Mouse (Mus musculus): Measurements from ENCODE around the gene Selenov. TPM values are rescaled to one million over a fixed set of nuclear protein-coding genes. Genes with fewer than 3 reads are reported as not detected.

Selenov gene
- polyA plus RNA-seq, 1 experiment from 2014 or later = not detected

DNA sequence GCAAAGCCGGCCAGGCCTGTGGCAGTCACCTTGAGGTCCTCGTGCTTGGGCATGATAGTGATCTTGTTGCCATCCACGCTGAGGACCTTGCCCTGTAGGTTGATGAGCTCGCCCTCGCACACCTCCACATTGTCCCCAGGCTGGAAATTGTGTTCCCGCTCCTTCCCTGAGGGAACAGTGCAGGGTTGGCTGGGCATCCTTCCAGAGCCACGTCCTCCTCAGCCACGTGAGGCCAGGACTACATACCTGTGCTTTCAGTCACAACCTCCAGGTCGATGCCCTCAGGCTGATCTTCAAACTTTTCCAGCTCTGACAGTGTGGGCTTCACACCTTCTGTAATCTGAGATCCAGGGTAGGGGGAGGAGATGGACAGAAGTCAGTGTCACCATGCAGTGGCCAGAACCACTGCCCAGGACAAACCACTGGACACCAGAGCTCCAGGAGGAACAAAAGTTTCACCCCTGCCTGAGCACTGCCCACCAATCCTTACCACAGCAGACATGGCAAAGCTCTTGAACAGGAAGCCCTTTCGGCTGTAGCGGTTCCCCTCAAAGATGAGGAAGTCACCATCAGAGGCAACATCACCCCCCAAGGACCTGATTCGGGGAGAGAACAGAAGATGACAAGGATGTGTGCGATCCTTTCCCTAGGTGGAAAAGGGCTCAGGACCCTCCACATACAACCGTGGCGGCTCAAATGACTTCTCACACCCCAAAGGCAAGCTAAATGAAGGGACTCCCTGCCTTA lies 31.2 kb upstream of the Selenov start:
- Histone ChIP-seq H3K4me1 (replicated peaks; ENCODE audit: control insufficient read depth, insufficient read depth, low read length) (no peaks in the 10 kb centered on the region), H3K36me3 (ENCODE audit: control insufficient read depth, insufficient read depth, low read length) (peaks cover 76% of the 10 kb centered on the region), H3K9ac (ENCODE audit: low read depth, low read length) (no peak overlapping the region), H3K27ac (ENCODE audit: low read depth, low read length) (no peak overlapping the region), H3K9me3 (ENCODE audit: control insufficient read depth, low read length) (no peaks in the 10 kb centered on the region), H3K27me3 (replicated peaks; ENCODE audit: control insufficient read depth, insufficient read depth, low read length) (no peaks in the 10 kb centered on the region), H3K4me3 (ENCODE audit: low read depth, low read length) (no peak overlapping the region), H3K4me2 (no peak overlapping the region)
- DNase-seq (ENCODE audit: low spot score) (no peak), ATAC-seq (replicated peaks; ENCODE audit: low FRiP score) (no peak)
- 86% methylated on average over 15 of the region's 15 CpGs for WGBS

DNA sequence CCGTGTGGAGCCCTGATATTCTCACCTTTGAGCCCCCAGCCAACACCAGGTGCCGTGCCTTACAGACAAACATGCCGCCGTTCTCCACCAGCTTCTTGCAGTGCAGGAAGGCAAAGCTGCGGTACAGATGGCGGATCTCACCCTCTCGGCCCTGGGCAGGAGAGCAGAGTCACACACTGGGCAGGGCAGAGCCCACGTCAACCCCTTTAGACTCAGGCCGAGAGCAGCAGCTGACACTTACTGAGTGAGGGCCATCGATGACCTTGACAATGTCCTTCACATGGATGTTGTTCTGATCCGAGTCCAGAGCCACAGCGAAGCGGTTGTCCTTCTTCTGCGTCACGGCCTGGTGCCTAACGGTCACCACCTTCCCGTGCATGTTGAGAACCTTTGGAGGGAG lies 27.7 kb upstream of the Selenov start:
- no peak for DNase-seq (ENCODE audit: low spot score)
- no peak overlapping the region for H3K4me3 ChIP-seq (ENCODE audit: low read depth, low read length)
- WGBS = 92% methylated on average over 17 of the region's 17 CpGs

DNA sequence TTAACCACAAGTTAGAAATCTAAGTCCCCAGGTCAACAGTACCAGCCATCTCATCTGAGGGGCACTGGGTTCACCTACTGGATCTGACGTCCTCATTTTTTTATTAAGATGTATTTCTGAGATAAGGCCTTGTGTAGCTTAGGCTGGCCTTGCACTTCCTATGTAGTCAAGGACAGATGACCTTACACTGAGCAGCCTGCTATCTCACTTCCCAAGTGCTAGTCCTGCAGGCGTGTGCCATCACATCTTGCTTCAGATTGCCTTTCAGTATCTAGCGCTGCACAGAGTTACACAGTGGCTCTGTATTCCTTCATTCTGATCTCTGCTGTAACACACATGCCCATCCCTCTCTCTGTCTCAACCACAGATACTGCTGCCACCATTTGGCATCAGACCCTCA lies 27.1 kb upstream of the Selenov start:
- Histone ChIP-seq H3K4me1 (replicated peaks; ENCODE audit: control insufficient read depth, insufficient read depth, low read length) (no peaks in the 10 kb centered on the region), H3K4me2 (no peak overlapping the region), H3K9me3 (ENCODE audit: control insufficient read depth, low read length) (no peaks in the 10 kb centered on the region), H3K27ac (ENCODE audit: low read depth, low read length) (no peak overlapping the region), H3K27me3 (replicated peaks; ENCODE audit: control insufficient read depth, insufficient read depth, low read length) (no peaks in the 10 kb centered on the region), H3K36me3 (ENCODE audit: control insufficient read depth, insufficient read depth, low read length) (peaks cover 74% of the 10 kb centered on the region), H3K9ac (ENCODE audit: low read depth, low read length) (no peak overlapping the region), H3K4me3 (ENCODE audit: low read depth, low read length) (no peak overlapping the region)
- no peak for DNase-seq (ENCODE audit: low spot score)
- no peak for ATAC-seq (replicated peaks; ENCODE audit: low FRiP score)
- WGBS = 82% methylated on average over 3 of the region's 3 CpGs

More for the DNA sequence above, 27.7 kb upstream of the Selenov start:
- H3K27ac ChIP-seq (ENCODE audit: low read depth, low read length) = no peak overlapping the region
- no peak for ATAC-seq (replicated peaks; ENCODE audit: low FRiP score)
- no peaks in the 10 kb centered on the region for H3K27me3 ChIP-seq (replicated peaks; ENCODE audit: control insufficient read depth, insufficient read depth, low read length)
- no peaks in the 10 kb centered on the region for H3K9me3 ChIP-seq (ENCODE audit: control insufficient read depth, low read length)
- no peaks in the 10 kb centered on the region for H3K4me1 ChIP-seq (replicated peaks; ENCODE audit: control insufficient read depth, insufficient read depth, low read length)
- H3K4me2 ChIP-seq = no peak overlapping the region
- H3K9ac ChIP-seq (ENCODE audit: low read depth, low read length) = no peak overlapping the region
- peaks cover 80% of the 10 kb centered on the region for H3K36me3 ChIP-seq (ENCODE audit: control insufficient read depth, insufficient read depth, low read length)

DNA sequence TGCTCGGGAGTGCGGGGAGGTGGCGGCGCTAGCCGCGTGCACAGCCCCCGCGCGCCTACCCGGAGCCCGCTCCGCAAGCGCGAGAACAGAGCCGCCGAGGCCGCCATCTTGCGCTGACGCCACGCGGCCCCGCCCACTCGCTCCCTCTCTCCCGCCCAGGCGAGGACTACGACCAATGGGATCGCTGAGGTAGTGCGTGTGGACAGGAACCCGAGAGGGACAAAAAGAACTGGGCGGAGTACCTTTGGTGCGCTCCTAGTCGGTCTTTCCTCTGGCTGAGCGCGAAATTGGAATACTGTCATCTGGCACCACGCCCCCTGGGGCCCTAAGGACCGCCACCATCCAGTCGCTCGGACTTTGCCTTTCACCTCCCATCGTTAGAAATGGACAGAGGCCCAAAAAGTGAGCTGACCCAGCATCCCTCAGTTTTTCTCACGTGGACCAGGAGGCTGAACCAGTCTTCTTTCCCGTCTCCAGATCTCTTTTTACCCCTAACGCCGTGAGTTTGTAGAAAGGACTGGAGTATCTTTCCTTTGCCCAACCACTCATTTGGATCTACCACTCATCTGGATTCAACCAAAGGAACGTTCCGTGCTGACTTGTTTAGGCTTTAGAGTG lies 21.0 kb upstream of the Selenov start, which contains the start of gene Timm50:
Gene Timm50, minus strand, starts transcription at position 147 of the 618 bp plus-strand sequence.
- under 1% methylated on average over 42 of the region's 45 CpGs for WGBS
- H3K4me3 ChIP-seq (ENCODE audit: low read depth, low read length) = peak within 1 kb of the TSS; percentile 99
- peak; percentile 92 for DNase-seq (ENCODE audit: low spot score)
- ATAC-seq (replicated peaks; ENCODE audit: low FRiP score) = peak; percentile 97
- H3K4me1 ChIP-seq (replicated peaks; ENCODE audit: control insufficient read depth, insufficient read depth, low read length) = peaks cover 12% of the 10 kb centered on the region
- no peaks in the 10 kb centered on the region for H3K27me3 ChIP-seq (replicated peaks; ENCODE audit: control insufficient read depth, insufficient read depth, low read length)
- no peaks in the 10 kb centered on the region for H3K9me3 ChIP-seq (ENCODE audit: control insufficient read depth, low read length)
- peak within 1 kb of the TSS; percentile 74 for H3K4me2 ChIP-seq
- peak within 1 kb of the TSS; percentile 94 for H3K9ac ChIP-seq (ENCODE audit: low read depth, low read length)
- peaks cover 47% of the 10 kb centered on the region for H3K36me3 ChIP-seq (ENCODE audit: control insufficient read depth, insufficient read depth, low read length)
- H3K27ac ChIP-seq (ENCODE audit: low read depth, low read length) = peak within 1 kb of the TSS; percentile 56

DNA sequence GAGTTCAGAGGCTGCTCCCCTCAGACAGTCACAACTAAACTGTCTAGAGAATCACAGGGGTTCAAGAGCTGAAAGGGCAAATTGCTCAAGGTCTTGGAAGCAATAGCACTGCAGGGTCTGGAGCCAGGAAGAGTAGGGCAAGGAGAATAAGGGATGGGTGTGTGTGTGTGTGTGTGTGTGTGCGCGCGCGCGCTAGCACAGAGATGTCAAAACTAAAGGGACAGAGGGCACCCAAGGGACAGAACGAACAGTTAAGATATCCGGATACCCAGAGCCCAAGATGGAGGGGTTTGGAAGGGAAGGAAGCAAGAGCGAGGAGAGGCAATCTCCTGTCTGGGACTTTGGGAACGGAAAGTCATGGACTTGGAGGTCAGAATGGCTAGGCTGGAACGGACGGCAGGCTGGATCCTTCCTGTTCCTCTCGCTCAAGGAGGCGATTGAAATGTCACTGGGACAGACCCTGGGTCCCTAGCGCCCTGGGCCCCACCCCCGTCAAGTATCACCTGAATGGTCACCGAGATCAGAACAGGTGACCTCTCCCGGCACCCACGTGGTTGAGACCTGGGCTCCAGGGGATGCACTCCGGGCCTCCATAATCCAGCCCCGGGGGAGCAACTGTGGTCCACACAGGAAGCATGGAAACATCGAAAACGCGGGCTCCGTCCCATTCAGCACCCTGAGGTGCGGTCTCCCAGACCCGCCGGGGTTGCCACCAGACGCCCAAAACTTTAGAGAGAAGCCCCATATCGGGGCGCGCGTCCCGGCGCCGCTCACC lies 20.4 kb upstream of the Selenov start:
- DNase-seq (ENCODE audit: low spot score) = peak; percentile 37
- Histone ChIP-seq H3K9ac (ENCODE audit: low read depth, low read length) (peak overlapping the region; percentile 94), H3K4me3 (ENCODE audit: low read depth, low read length) (peak overlapping the region; percentile 99), H3K27me3 (replicated peaks; ENCODE audit: control insufficient read depth, insufficient read depth, low read length) (no peaks in the 10 kb centered on the region), H3K9me3 (ENCODE audit: control insufficient read depth, low read length) (no peaks in the 10 kb centered on the region), H3K36me3 (ENCODE audit: control insufficient read depth, insufficient read depth, low read length) (peaks cover 48% of the 10 kb centered on the region), H3K4me1 (replicated peaks; ENCODE audit: control insufficient read depth, insufficient read depth, low read length) (peaks cover 12% of the 10 kb centered on the region), H3K4me2 (peak overlapping the region; percentile 74), H3K27ac (ENCODE audit: low read depth, low read length) (peak overlapping the region; percentile 56)
- peak; percentile 56; the same call in 1 of the 2 replicates for ATAC-seq (replicated peaks; ENCODE audit: low FRiP score)
- 4% methylated on average over 35 of the region's 35 CpGs for WGBS

DNA sequence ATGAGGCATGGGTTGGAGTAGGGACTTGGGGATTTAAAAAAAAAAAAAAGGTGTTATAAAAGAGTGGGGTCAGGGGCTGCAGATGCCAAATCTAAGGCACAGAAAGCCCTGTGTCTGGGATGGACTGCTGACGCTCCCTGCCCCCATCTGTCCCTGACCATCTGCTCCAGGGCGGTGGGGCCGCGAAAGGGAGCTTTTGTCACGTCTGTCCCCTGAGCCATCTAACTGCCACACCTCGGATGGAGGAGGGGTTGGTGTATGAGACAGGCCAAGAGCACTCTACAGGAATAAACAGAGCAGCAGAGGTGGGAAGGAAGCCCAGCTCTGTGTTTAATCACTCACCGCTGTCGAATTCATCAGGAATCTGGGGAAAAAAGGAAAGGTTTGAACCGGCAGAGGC lies 18.8 kb upstream of the Selenov start:
- H3K27ac ChIP-seq (ENCODE audit: low read depth, low read length) = no peak overlapping the region
- no peak for ATAC-seq (replicated peaks; ENCODE audit: low FRiP score)
- peaks cover 48% of the 10 kb centered on the region for H3K36me3 ChIP-seq (ENCODE audit: control insufficient read depth, insufficient read depth, low read length)
- 70% methylated on average over 9 of the region's 9 CpGs for WGBS
- no peak overlapping the region for H3K9ac ChIP-seq (ENCODE audit: low read depth, low read length)
- H3K27me3 ChIP-seq (replicated peaks; ENCODE audit: control insufficient read depth, insufficient read depth, low read length) = no peaks in the 10 kb centered on the region
- H3K4me1 ChIP-seq (replicated peaks; ENCODE audit: control insufficient read depth, insufficient read depth, low read length) = peaks cover 12% of the 10 kb centered on the region
- DNase-seq (ENCODE audit: low spot score) = no peak
- H3K9me3 ChIP-seq (ENCODE audit: control insufficient read depth, low read length) = no peaks in the 10 kb centered on the region
- H3K4me2 ChIP-seq = no peak overlapping the region
- no peak overlapping the region for H3K4me3 ChIP-seq (ENCODE audit: low read depth, low read length)

DNA sequence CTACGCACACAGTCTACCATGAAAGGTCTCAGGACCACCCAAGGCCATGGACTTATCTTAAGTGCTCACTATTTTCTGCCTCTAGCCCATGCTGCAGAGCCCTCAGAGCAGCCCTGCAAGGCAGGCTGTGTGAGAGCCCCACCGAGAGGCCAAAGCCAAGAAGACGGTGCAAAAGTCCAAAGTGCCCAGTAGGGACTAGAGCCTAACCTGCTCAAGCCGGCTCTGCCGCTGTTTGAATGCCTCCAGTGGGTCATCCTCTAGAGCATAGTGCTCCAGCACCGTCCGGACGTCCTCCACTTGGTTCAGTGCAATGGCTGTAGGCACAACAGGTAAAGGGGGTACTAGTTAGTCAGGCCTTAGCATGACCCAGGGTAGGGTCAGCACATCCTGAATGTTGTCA lies 15.2 kb upstream of the Selenov start:
- Histone ChIP-seq H3K36me3 (ENCODE audit: control insufficient read depth, insufficient read depth, low read length) (peaks cover 45% of the 10 kb centered on the region), H3K4me3 (ENCODE audit: low read depth, low read length) (no peak overlapping the region), H3K4me1 (replicated peaks; ENCODE audit: control insufficient read depth, insufficient read depth, low read length) (peaks cover 17% of the 10 kb centered on the region), H3K9ac (ENCODE audit: low read depth, low read length) (no peak overlapping the region), H3K27ac (ENCODE audit: low read depth, low read length) (no peak overlapping the region), H3K9me3 (ENCODE audit: control insufficient read depth, low read length) (no peaks in the 10 kb centered on the region), H3K27me3 (replicated peaks; ENCODE audit: control insufficient read depth, insufficient read depth, low read length) (peaks cover 18% of the 10 kb centered on the region), H3K4me2 (no peak overlapping the region)
- WGBS = 96% methylated on average over 8 of the region's 8 CpGs
- ATAC-seq (replicated peaks; ENCODE audit: low FRiP score) (no peak), DNase-seq (ENCODE audit: low spot score) (no peak)

DNA sequence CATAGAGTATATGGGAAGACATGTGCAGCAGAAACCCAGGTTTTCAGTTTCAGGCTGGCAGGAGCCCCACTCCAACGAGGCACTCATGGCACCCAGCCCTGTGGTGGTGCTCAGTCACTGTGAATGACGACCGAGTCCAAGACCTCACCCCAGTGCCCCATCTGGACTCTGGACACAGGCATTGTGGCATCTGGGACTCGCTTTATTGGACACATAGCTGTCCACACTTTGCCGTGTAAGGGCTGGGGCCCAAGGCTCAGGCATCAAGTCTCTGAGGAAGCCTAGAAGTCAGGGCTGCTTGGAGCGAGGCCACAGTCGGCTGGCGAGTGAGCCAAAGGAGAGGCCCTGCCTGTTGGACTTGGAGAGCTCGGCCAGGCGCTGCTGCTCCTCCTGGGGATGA lies 14.7 kb upstream of the Selenov start:
- ATAC-seq (replicated peaks; ENCODE audit: low FRiP score) = no peak
- Histone ChIP-seq H3K27ac (ENCODE audit: low read depth, low read length) (no peak overlapping the region), H3K4me1 (replicated peaks; ENCODE audit: control insufficient read depth, insufficient read depth, low read length) (peaks cover 12% of the 10 kb centered on the region), H3K4me2 (no peak overlapping the region), H3K9me3 (ENCODE audit: control insufficient read depth, low read length) (no peaks in the 10 kb centered on the region), H3K4me3 (ENCODE audit: low read depth, low read length) (no peak overlapping the region), H3K27me3 (replicated peaks; ENCODE audit: control insufficient read depth, insufficient read depth, low read length) (peaks cover 24% of the 10 kb centered on the region), H3K9ac (ENCODE audit: low read depth, low read length) (no peak overlapping the region), H3K36me3 (ENCODE audit: control insufficient read depth, insufficient read depth, low read length) (peaks cover 45% of the 10 kb centered on the region)
- DNase-seq (ENCODE audit: low spot score) = no peak
- WGBS = 88% methylated on average over 10 of the region's 10 CpGs

Data from liver, embryonic 11.5 days (tissue).